Mouse (Mus musculus) megakaryocyte, embryonic 14.5 days (primary cell): Measurements from ENCODE around the gene Abcc4. TPM values are rescaled to one million over a fixed set of nuclear protein-coding genes. Genes with fewer than 3 reads are reported as not detected.

Source experiments
- H3K27me3 ChIP-seq: replicated peaks from 2 replicates; pipeline ENCODE3; 2012; ENCODE audit warnings: inconsistent platforms
- H3K36me3 ChIP-seq: replicated peaks from 2 replicates; pipeline ENCODE3; 2012; ENCODE audit warnings: low read length, inconsistent platforms, mixed read lengths
- H3K4me1 ChIP-seq: 2 replicates; pipeline ENCODE4 v1.6.1; 2012; ENCODE audit warnings: inconsistent platforms
- H3K4me3 ChIP-seq: replicated peaks from 2 replicates; pipeline ENCODE3; 2012; ENCODE audit warnings: moderate library complexity, mild to moderate bottlenecking, inconsistent platforms
- H3K9me3 ChIP-seq: 2 replicates; pipeline ENCODE4 v1.6.1; 2012; ENCODE audit warnings: inconsistent platforms
- FLI1 ChIP-seq: IDR thresholded peaks from 2 replicates; pipeline ENCODE4 v1.6.1; 2012; ENCODE audit warnings: low read length, inconsistent platforms, mixed read lengths
- GATA1 ChIP-seq: IDR thresholded peaks from 3 replicates; pipeline ENCODE4 v1.6.1; 2012; ENCODE audit warnings: mixed read lengths, low read length, inconsistent platforms, borderline replicate concordance
- polyA plus RNA-seq: library from polyadenylated mRNA; stranded (reverse); fragments of >175 nt; gene quantifications from 2 replicates; pipeline ENCODE4 v1.2.3, GENCODE M21; 2012; ENCODE audit warnings: low replicate concordance; ENCODE audit not compliant: insufficient read depth

Gene Abcc4
- polyA plus RNA-seq, 1 experiment = 1.8 TPM

DNA sequence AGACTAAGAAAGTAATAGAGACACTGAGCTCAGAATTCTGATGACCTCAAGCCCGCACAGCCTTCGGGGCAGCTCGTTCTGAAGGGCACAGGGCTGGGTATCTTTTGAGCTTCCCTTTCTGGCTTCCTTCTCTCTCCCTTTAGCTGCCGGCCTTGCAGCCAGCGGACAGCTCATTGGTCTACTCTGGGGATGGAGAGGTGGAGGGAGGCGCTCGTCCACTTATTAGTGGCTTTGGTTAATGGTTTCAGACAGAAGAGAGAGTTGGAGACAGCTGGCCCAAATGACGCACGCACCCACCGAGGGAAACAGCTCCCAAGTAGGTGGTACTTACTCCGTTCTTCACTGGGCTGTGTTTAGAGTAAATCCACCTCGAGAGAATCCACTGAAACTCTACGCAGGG is 214.7 kb downstream of the Abcc4 start:
- Histone ChIP-seq H3K36me3 (peaks cover 54% of the 10 kb centered on the region), H3K4me3 (no peak overlapping the region), H3K9me3 (peaks cover 11% of the 10 kb centered on the region), H3K27me3 (no peaks in the 10 kb centered on the region), H3K4me1 (no peaks in the 10 kb centered on the region)
- TF ChIP-seq GATA1 = no peak
- no peak for TF ChIP-seq FLI1

- TF ChIP-seq FLI1 (no peak), GATA1 (no peak)
- Histone ChIP-seq H3K27me3 (no peaks in the 10 kb centered on the region), H3K9me3 (peaks cover 14% of the 10 kb centered on the region), H3K36me3 (peaks cover 59% of the 10 kb centered on the region), H3K4me1 (no peaks in the 10 kb centered on the region), H3K4me3 (no peak overlapping the region)
Measured at GRCm38 (mm10) chr14:118490525-118490924, 215.5 kb downstream of the Abcc4 start.

GRCm38 (mm10) chr14:118486349-118486748 is 219.7 kb downstream of the Abcc4 start:
- peaks cover 76% of the 10 kb centered on the region for H3K36me3 ChIP-seq

DNA sequence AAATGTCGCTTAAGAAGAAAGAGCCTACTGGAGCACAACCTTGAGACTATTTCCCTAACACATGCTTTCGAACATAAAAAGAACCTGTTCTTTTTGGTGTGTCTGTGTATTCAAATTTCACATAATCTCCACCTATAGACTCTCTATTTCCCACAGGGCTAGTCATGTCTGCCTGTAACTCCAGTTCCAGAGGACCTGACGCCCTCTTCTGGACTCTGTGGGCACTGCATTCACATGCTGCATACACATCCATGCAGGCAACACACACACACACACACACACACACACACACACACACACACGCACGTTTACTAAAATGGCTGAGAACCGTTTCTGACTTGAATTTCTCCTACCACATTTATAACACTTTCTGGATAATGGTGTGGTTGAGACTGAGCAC is 220.4 kb downstream of the Abcc4 start:
- H3K36me3 ChIP-seq = peaks cover 74% of the 10 kb centered on the region
- no peak overlapping the region for H3K4me3 ChIP-seq
- H3K4me1 ChIP-seq = no peaks in the 10 kb centered on the region
- no peaks in the 10 kb centered on the region for H3K27me3 ChIP-seq
- H3K9me3 ChIP-seq = peaks cover 7% of the 10 kb centered on the region
- TF ChIP-seq FLI1 = no peak
- no peak for TF ChIP-seq GATA1

More at GRCm38 (mm10) chr14:118486349-118486748, 219.7 kb downstream of the Abcc4 start:
- TF ChIP-seq GATA1 (no peak), FLI1 (no peak)
- Histone ChIP-seq H3K4me1 (no peaks in the 10 kb centered on the region), H3K4me3 (no peak overlapping the region), H3K27me3 (no peaks in the 10 kb centered on the region), H3K9me3 (peaks cover 7% of the 10 kb centered on the region)

DNA sequence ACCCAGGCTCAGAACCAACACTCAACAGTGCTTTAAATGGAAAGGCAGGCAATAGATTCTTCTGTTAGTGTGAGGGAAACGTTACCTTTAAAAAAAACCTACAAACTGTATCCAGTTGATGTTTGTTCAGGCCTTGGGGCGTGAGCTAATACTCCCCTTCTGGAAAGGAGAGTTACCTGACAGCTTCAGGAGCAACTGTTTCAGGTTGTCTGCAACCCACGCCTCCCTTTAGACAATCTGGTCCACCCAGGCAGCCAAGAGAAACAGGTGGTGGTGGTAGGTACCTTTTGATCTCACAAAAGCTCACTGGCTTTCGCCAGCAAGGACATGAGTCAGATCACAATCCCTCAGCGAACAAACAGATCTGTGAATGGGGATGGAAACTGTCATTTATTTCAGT is 223.7 kb downstream of the Abcc4 start:
- Histone ChIP-seq H3K4me3 (no peak overlapping the region), H3K4me1 (no peaks in the 10 kb centered on the region), H3K36me3 (peaks cover 48% of the 10 kb centered on the region), H3K9me3 (peaks cover 9% of the 10 kb centered on the region), H3K27me3 (no peaks in the 10 kb centered on the region)
- TF ChIP-seq GATA1 (no peak), FLI1 (no peak)

- Histone ChIP-seq H3K9me3 (peaks cover 14% of the 10 kb centered on the region), H3K4me1 (no peaks in the 10 kb centered on the region), H3K27me3 (no peaks in the 10 kb centered on the region), H3K4me3 (no peak overlapping the region), H3K36me3 (peaks cover 45% of the 10 kb centered on the region)
- TF ChIP-seq GATA1 (no peak), FLI1 (no peak)
Measured at GRCm38 (mm10) chr14:118481779-118482178, 224.2 kb downstream of the Abcc4 start.

GRCm38 (mm10) chr14:118476329-118476728 is 229.7 kb downstream of the Abcc4 start:
- Histone ChIP-seq H3K4me1 (peaks cover 8% of the 10 kb centered on the region), H3K4me3 (no peak overlapping the region), H3K36me3 (no peaks in the 10 kb centered on the region), H3K9me3 (peaks cover 15% of the 10 kb centered on the region), H3K27me3 (peaks cover 35% of the 10 kb centered on the region)
- no peak for TF ChIP-seq FLI1
- no peak for TF ChIP-seq GATA1

GRCm38 (mm10) chr14:118475100-118475454 is 230.9 kb downstream of the Abcc4 start:
- no peak for TF ChIP-seq FLI1
- TF ChIP-seq GATA1 = no peak
- H3K9me3 ChIP-seq = peaks cover 17% of the 10 kb centered on the region
- H3K4me3 ChIP-seq = no peak overlapping the region
- H3K4me1 ChIP-seq = peaks cover 8% of the 10 kb centered on the region
- no peaks in the 10 kb centered on the region for H3K36me3 ChIP-seq
- peaks cover 39% of the 10 kb centered on the region for H3K27me3 ChIP-seq

GRCm38 (mm10) chr14:118474226-118475099 is 231.6 kb downstream of the Abcc4 start:
- peaks cover 39% of the 10 kb centered on the region for H3K27me3 ChIP-seq
- H3K9me3 ChIP-seq = peaks cover 17% of the 10 kb centered on the region
- no peak for TF ChIP-seq GATA1
- TF ChIP-seq FLI1 = no peak
- peaks cover 8% of the 10 kb centered on the region for H3K4me1 ChIP-seq
- no peaks in the 10 kb centered on the region for H3K36me3 ChIP-seq
- H3K4me3 ChIP-seq = peak overlapping the region; percentile 83

- Histone ChIP-seq H3K4me1 (peaks cover 8% of the 10 kb centered on the region), H3K9me3 (peaks cover 17% of the 10 kb centered on the region), H3K27me3 (peaks cover 39% of the 10 kb centered on the region), H3K4me3 (peak overlapping the region; percentile 83), H3K36me3 (no peaks in the 10 kb centered on the region)
- TF ChIP-seq FLI1 (no peak), GATA1 (no peak)
Measured at GRCm38 (mm10) chr14:118473831-118474193, 232.2 kb downstream of the Abcc4 start.
